Mouse (Mus musculus): Measurements from ENCODE around the gene Rad23b. TPM values are rescaled to one million over a fixed set of nuclear protein-coding genes. Genes with fewer than 3 reads are reported as not detected.
"Not testable (repeated sequence)": the region's sequence is repeated elsewhere in the genome, so short reads cannot be mapped to it uniquely, and the experiment has no call there.

Rad23b gene
- total RNA-seq, 4 experiments from 2014 or later = 114 to 124 (median 121) TPM

DNA sequence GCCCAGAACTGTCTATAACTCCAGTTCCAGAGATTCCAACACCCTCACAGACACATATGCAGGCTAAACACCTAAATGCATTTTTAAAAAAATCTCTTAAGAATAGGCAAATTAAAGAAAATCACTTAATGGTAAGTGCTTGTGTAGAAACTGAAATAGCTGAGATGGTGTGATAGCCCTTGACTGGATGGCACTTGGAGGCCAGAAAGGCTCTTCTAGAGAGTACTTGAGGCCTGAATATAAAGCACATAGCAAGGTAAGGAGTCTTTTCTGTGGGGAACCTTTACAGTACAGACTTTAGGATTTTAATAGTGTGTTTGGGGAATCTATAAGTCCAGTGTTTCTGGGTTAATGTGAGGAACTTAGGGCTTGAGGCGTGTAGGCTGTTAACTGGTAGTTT is 4.2 kb downstream of the Rad23b start:
- no peak for DNase-seq (ENCODE audit: low spot score)

DNA sequence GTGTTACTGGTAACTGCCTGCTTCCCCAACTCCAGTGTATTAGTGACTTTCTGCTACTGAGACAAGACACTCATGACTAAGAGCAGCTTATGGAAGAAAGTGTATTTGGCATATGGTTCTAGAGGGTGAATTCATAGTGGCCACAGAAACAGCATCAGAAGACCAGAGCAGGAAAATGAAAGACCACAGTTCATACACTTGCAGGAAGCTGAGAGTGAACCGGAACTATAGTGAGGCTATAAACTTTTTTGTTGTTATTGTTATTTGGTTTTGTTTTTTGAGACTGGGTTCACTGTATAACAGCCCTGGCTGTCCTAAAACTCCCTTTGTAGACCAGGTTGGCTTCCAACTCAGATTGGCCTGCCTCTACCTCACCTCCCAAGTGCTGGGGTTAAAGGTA is 6.0 kb downstream of the Rad23b start:
- DNase-seq (ENCODE audit: low spot score) = no peak

DNA sequence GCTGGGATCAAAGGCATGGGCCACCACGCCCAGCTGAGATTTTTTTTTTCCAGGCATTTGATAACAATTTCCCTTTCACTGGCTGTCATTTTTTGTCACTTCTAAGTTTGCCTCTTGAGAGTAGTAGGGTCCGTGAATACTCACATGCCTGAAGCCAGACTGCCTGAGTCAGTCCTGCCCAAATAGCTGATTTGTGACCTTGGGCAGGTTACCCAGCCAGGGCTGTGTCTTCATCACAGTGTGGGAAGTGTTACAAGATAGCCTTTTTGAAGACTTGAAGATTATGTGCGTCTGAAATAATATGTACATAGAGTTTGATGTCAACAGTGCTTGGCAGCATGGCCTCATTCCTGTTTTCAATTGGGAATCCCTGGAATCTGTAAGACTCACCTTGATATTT is 6.9 kb downstream of the Rad23b start:
- no peak for DNase-seq (ENCODE audit: low spot score)

DNA sequence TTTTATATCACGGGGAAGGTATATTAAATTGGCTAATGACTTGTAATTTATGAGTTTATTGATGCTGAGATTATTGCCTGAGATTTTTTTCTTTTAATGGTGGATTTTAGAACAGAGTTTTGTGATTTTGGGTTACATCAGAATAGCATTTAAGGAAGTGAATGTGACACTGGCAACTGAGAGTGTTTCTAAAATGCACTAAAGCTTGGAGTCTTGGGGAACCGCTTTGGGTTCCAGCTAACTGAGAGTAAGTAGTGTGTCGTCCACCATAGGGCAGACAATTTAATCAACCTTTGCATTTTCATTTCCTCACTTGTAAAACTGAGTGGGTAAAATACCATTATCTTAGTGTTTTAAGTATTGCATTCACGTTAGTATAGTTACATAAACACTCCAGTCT is 14.0 kb downstream of the Rad23b start:
- no peak for DNase-seq (ENCODE audit: low spot score)

DNA sequence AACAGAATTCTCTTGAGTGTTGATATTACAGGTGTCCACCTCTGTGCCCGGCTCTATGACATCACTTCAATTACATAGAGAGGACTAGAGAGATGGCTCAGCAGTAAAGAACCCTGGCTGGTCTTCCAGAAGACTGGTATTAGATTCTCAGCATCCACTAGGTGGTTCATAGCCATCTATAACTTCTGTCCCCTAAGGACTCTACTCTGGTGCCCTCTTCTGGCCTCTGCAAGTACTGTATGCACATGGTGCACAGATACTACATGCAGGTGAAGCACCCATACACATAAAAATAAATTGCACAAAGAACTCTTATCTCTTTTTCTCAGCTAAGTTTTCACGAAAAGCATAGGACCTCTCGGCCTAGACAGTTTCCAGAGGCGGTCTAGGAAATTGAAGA is 14.5 kb downstream of the Rad23b start:
- no peak for DNase-seq (ENCODE audit: low spot score)

DNA sequence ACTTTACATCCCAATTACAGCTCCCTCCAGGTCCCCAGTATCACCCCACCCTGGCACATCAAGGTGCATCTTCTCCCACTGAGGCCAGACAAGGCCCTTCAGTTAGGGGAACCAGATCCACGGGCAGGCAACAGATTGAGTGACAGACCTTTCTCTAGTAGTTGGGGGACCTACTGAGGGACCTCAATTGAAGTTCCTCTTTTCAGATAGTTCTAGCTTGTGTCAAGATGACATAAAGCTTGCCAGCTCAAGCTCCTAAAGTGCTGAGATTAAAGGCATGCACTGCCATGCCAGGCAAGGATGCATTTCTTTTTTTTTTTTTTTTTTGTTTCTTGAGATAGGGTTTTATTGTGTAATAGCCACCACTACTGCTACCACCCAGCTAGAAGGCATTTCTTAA is 16.2 kb downstream of the Rad23b start:
- DNase-seq (ENCODE audit: low spot score) = no peak

DNA sequence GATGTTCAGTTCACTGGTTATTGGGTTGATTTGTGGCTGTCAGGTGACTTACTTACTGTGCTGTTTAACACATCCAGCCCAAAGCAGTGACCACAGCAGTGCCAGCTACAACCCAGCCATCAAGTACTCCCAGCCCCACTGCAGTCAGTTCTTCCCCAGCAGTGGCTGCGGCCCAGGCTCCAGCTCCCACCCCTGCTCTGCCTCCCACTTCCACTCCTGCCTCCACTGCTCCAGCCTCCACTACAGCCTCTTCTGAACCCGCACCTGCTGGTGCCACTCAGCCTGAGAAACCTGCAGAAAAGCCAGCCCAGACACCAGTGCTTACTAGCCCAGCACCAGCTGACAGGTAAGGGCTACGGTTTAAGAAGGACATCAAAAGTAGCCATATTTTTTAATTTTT is 20.3 kb downstream of the Rad23b start:
- no peak for DNase-seq (ENCODE audit: low spot score)

DNA sequence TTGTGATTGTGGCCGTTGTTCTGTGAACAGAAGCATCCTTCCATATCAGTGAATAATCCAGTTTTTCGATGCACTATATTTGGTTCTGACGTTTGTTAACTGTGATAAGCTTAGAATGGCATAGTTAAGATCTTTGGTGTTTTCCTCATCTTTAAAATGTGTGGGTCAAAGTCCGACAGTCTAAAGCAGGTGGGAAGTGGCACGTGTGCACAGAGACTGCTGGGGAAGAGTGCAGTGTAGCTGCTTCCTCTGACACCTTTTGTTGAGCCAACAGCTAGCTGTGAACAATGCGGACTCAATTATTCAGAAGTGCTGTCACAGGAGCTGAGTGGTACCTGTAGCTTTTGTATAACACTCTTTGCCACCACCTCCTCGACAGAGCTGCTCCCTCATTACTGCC is 21.5 kb downstream of the Rad23b start:
- no peak for DNase-seq (ENCODE audit: low spot score)

DNA sequence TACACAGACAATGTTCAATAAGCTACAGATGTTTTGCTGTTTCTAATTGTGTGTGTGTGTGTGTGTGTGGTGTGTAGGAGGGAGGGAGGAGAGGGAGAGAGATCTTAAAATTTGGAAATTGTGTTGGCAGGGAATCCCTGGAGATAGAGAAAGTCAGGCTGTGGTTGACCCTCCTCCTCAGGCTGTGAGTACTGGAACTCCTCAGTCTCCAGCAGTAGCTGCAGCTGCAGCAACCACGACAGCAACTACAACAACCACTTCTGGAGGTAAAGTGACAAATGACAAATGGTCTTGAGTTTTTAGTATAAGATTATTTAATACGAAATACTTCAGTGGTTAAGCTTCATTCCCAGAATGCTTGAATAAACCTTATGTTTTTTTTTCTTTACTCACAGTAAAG is 32.5 kb downstream of the Rad23b start:
- DNase-seq (ENCODE audit: low spot score) = no peak

DNA sequence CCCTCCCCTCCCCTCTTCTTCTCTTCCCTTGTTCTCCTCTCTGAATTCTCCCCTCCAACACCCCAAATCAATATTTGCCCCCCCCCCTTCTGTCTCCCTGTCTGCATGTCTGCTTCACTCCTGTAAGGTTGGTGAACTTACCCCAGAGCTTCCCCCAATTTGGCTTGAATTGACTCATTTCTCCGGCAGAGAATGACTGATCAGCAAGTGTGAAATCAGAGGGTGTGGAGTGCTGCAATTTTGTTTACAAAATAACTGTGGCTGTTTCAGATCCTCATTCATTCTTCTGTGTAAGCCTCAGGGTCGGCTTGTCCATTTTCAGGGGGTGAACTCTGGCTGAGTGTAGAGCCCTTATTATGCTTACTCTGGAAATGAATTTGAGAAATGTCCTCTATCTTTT is 36.9 kb downstream of the Rad23b start:
- no peak for DNase-seq (ENCODE audit: low spot score)

- peak; percentile 7 for DNase-seq (ENCODE audit: low spot score)
Observed at GRCm38 (mm10) chr4:55391480-55391879, 41.6 kb downstream of the Rad23b start.

- no peak for DNase-seq (ENCODE audit: low spot score)
Observed at GRCm38 (mm10) chr4:55392445-55392844, 42.6 kb downstream of the Rad23b start.

DNA sequence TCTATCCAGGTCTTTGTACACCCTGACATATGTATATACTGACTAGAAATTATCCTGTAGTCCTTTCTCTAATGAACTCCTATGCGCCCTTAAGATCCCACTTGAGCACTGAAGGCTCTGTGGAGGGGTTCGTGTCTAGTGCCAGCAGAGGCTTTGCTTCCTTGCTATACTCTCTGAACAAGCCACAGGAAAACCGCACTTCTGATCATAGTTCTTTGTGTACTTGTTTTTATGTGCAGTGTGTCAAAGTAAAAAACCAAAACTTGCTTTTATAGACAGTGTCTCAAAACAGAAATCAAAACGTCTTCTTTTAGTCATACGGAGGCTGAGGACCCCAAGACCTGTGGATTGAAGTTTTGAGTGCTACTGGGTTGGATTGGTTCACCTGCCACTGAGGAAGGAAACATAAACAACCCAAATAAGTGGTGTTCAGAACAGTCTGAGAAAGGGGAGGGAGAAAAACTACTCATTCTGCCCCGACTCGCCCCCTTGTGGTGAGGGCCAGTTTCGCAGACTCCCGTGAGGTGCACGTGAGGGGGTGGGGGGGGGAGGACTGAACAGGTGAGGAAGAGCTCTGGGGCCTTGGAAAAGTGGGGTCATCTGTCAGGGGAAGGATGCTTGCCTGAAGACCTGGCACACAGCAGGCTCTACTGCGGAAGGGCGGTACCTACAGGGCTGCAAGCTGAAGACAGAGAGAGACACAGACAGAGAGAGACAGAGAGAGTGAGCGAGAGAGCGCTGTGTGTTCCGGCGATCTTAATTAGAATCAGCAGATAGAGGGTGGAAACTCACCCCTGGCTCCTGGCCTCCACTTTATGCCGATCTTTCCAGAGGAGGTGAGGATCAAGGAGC is 48.3 kb downstream of the Rad23b start:
- DNase-seq (ENCODE audit: low spot score) = no peak

DNA sequence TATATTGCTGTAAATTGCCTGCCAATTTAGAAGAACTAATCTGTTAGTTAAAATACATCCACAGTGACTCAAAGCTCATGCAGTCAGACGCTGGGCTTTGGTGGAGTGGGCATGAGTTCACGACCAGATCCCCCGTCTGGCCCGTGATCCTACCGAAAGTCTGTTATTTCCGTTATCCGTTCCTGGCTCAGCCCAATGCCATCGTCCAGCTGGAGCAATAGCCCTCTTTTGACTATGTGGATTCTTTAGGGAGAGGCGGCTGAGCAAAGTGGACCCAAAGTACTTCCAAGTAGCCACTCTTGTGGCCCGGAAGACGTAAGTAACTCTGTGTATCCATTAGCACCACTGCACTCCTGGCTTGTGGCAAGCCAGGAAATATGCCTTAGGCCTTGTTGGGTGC is 49.1 kb downstream of the Rad23b start:
- no peak for DNase-seq (ENCODE audit: low spot score)

- DNase-seq (ENCODE audit: low spot score) = no peak
Observed at GRCm38 (mm10) chr4:55405329-55405728, 55.5 kb downstream of the Rad23b start.

GRCm38 (mm10) chr4:55406558-55406957 is 56.7 kb downstream of the Rad23b start:
- no peak for DNase-seq (ENCODE audit: low spot score)

- DNase-seq (ENCODE audit: low spot score) = no peak
Observed at GRCm38 (mm10) chr4:55408081-55408480, 58.2 kb downstream of the Rad23b start.

GRCm38 (mm10) chr4:55409025-55409424 is 59.2 kb downstream of the Rad23b start:
- DNase-seq (ENCODE audit: low spot score) = no peak

DNA sequence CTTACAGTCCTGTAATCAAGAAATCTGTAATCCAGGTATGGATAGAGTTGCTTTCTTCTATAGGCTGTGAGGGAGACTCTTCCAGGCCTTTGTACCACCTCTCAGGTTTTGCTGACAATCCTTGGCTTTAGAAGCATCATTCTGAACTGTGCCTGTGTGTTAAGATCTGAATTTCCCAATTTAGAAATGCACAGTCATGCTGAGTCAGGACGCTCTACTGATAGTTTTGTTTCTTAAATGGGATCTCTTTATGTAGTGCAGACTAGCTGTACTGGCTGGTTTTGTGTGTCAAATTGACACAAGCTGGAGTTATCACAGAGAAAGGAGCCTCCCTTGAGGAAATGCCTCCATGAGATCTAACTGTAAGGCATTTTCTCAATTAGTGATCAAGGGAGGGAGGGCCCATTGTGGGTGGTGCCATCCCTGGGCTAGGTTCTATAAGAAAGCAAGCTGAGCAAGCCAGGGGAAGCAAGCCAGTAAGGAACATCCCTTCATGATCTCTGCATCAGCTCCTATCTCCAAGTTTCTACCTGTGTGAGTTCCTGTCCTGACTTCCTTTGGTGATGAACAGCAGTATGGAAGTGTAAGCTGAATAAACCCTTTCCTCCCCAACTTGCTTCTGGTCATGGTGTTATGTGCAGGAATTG is 59.9 kb downstream of the Rad23b start:
- DNase-seq (ENCODE audit: low spot score) = not testable (repeated sequence)

GRCm38 (mm10) chr4:55415864-55416263 is 66.0 kb downstream of the Rad23b start:
- DNase-seq (ENCODE audit: low spot score) = no peak

DNA sequence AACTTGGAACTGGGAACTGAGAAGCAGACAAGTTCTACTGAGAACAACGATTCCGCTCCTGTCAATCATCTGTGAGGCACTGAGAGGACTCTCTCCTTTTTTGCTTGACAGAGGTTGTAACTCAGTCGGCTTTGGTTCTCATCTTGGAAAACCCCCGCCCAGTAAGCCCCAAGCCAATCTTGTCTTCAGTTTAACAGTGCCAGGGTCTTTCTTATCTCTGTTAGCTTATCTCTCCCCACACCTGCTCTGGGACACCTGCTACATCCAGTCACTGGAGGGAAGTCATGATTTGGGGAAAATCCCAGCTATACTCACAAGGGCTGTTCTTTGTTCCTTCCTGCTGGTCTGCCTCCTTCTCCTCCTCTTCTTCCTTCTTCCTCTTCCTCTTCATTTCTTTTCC is 76.4 kb downstream of the Rad23b start:
- no peak for DNase-seq (ENCODE audit: low spot score)
